Mouse (Mus musculus) limb, embryonic 11.5 days (tissue): ENCODE data around the gene Cyp26c1. TPM values are rescaled to one million over a fixed set of nuclear protein-coding genes. Genes with fewer than 3 reads are reported as not detected.

ENCODE experiments used
- ATAC-seq: fragments of 200-750 bp; cut with Nextera tagmentation; 2 replicates; pipeline ENCODE4 v1.8.0; 2017; ENCODE audit warnings: low read depth; ENCODE audit not compliant: insufficient number of reproducible peaks, low FRiP score, low TSS enrichment
- DNase-seq: peaks from one replicate; pipeline ENCODE4 v3.0.0-alpha.2; 2015; ENCODE audit warnings: low spot score
- H3K27ac ChIP-seq: fragments of 300-500 bp; sonication (generic); replicated peaks from 2 replicates; pipeline ENCODE4 v1.5.1; 2014; ENCODE audit warnings: low read depth, mild to moderate bottlenecking, low read length
- H3K27me3 ChIP-seq: fragments of 300-500 bp; sonication (generic); 2 replicates; pipeline ENCODE4 v1.6.1; 2014; ENCODE audit warnings: mild to moderate bottlenecking, low read length, mixed read lengths; ENCODE audit not compliant: control insufficient read depth, insufficient read depth
- H3K36me3 ChIP-seq: fragments of 300-500 bp; sonication (generic); 2 replicates; pipeline ENCODE4 v1.6.1; 2014; ENCODE audit warnings: mild to moderate bottlenecking, low read length, moderate library complexity, mixed read lengths; ENCODE audit not compliant: control insufficient read depth, insufficient read depth
- H3K4me1 ChIP-seq: fragments of 300-500 bp; sonication (generic); 2 replicates; pipeline ENCODE4 v1.6.1; 2014; ENCODE audit warnings: low read length, mixed read lengths; ENCODE audit not compliant: control insufficient read depth, insufficient read depth
- H3K4me2 ChIP-seq: fragments of 300-500 bp; sonication (generic); 2 replicates; pipeline ENCODE4 v1.6.1; 2014; ENCODE audit warnings: low read depth, mild to moderate bottlenecking, moderate library complexity; ENCODE audit not compliant: severe bottlenecking
- H3K4me3 ChIP-seq: fragments of 300-500 bp; sonication (generic); 2 replicates; pipeline ENCODE4 v1.5.1; 2014; ENCODE audit warnings: low read depth, low read length
- H3K9ac ChIP-seq: fragments of 300-500 bp; sonication (generic); 2 replicates; pipeline ENCODE4 v1.6.1; 2014; ENCODE audit warnings: mild to moderate bottlenecking, low read length
- H3K9me3 ChIP-seq: fragments of 300-500 bp; sonication (generic); 2 replicates; pipeline ENCODE4 v1.6.1; 2016; ENCODE audit warnings: low read length; ENCODE audit not compliant: control insufficient read depth
- WGBS: fragments of 180-500 bp; shearing (Covaris S2); extraction: QIAGEN DNeasy Blood & Tissue Kit; methylation state at CpG from one replicate; pipeline ENCODE4 v1.1.7; 2014; 5-methylcytosine and 5-hydroxymethylcytosine counted together
- polyA plus RNA-seq: library from polyadenylated mRNA; unstranded; fragments of >200 nt; fragmentation: Nextera tagmentation; extraction: Ambion mirVana; gene quantifications from 2 replicates; pipeline ENCODE4 v1.2.1, GENCODE M21; 2014

The Cyp26c1 gene
- 0.21 TPM in 1 of 2 replicates, not detected in the other for polyA plus RNA-seq

DNA sequence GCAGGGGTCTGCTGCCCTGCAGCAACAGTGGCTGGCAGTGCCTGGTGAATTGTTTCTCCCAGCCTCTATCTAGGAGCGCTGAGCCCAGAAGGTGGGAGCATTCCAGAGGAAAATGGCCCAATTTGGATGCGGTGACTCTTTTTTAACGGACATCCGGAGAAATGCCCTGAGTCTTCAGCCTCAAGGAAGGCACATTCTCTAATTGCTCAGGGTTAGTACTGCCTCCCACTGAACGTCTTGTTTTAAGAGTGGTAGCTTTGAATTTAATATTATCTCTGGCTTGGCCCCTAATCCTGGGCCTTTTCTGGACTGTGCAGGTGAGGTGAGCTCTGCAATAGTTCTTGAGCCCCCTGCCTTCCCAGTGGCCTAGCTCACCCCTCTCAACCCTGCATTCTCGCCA, at the start of gene Cyp26c1:
TSS of gene Cyp26c1 (plus strand) at position 301 of the 400 bp plus-strand sequence.
- ATAC-seq (no peak), DNase-seq (no peak)
- H3K4me2 ChIP-seq, result no peak within 1 kb of the TSS
- peaks cover 76% of the 10 kb centered on the region for H3K27me3 ChIP-seq
- no peak within 1 kb of the TSS for H3K9ac ChIP-seq
- H3K36me3 ChIP-seq, result no peaks in the 10 kb centered on the region
- 0% methylated on average over 6 of the region's 6 CpGs for WGBS
- H3K4me1 ChIP-seq, result peaks cover 3% of the 10 kb centered on the region
- no peak within 1 kb of the TSS for H3K4me3 ChIP-seq
- H3K27ac ChIP-seq, result no peak within 1 kb of the TSS
- no peaks in the 10 kb centered on the region for H3K9me3 ChIP-seq

DNA sequence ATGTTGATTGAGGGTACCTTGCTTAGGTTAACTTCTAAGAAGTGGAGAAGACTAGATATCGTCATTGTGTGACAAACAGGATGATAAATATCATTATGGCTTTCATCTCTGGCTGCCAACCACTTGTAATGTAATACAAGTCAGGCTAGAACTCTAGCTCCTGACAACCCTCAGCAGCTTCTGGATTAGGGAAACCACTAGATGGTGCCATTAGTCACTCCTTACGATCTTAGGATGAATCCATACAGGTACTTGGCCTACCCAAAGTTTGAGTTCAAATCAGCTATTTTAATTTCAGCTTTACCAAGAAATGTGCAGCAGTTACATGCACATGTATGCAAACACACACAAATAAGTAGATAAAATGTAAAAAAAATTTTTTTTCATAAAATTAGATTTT, 37.4 kb upstream of the Cyp26c1 start:
- Histone ChIP-seq H3K9me3 (no peaks in the 10 kb centered on the region), H3K9ac (no peak overlapping the region), H3K27ac (no peak overlapping the region), H3K36me3 (no peaks in the 10 kb centered on the region), H3K4me3 (no peak overlapping the region), H3K27me3 (no peaks in the 10 kb centered on the region), H3K4me2 (no peak overlapping the region), H3K4me1 (no peaks in the 10 kb centered on the region)
- ATAC-seq (no peak), DNase-seq (no peak)
- 38% methylated on average over 2 of the region's 2 CpGs for WGBS

DNA sequence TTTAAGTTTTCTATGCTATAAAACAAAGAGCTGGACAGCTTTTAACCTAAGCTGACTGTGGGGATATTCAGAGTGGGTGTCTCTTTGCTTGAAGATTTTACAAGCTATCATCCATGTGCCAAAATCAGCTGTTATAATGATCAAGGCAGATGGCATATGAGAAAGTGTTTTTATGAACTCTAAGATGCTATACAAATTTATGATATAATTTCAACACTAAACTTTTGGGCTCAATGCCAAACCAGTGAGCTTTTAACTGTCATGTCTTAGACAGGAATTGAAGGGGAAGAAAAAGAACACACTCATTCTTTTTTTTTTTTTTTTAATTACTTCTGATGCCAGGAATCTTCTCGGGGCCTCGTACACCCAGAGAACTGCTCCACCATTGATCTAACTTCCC, 34.9 kb upstream of the Cyp26c1 start:
- H3K27ac ChIP-seq, result no peak overlapping the region
- H3K27me3 ChIP-seq, result no peaks in the 10 kb centered on the region
- no peaks in the 10 kb centered on the region for H3K4me1 ChIP-seq
- no peak overlapping the region for H3K4me3 ChIP-seq
- ATAC-seq (no peak), DNase-seq (no peak)
- H3K4me2 ChIP-seq, result no peak overlapping the region
- no peaks in the 10 kb centered on the region for H3K36me3 ChIP-seq
- H3K9me3 ChIP-seq, result no peaks in the 10 kb centered on the region
- H3K9ac ChIP-seq, result no peak overlapping the region
- WGBS, result 75% methylated on average over 2 of the region's 2 CpGs

DNA sequence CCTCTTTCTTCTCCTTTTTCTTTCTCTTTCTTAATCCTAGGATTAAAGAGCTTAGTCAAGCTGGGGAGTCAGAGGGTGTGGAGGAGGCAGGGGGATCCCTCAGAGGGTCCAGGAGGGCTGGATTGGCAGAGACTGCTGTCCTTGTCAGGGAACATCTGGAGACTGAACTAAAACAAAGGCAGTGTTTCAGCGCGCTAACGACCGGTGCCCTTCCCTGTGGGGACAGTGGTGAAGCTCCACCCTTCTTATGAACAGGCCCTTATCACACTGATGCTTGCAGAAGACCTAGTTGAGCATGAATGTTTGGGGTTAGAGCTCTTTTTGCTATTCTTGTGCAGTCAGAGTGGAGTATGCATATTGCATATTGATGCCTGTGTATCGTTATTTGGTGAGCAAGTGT, 31.4 kb upstream of the Cyp26c1 start:
- 49% methylated on average over 5 of the region's 5 CpGs for WGBS
- no peaks in the 10 kb centered on the region for H3K27me3 ChIP-seq
- no peak overlapping the region for H3K9ac ChIP-seq
- H3K4me2 ChIP-seq, result no peak overlapping the region
- no peak overlapping the region for H3K4me3 ChIP-seq
- no peaks in the 10 kb centered on the region for H3K9me3 ChIP-seq
- no peaks in the 10 kb centered on the region for H3K36me3 ChIP-seq
- no peak for ATAC-seq
- no peak overlapping the region for H3K27ac ChIP-seq
- DNase-seq, result no peak
- no peaks in the 10 kb centered on the region for H3K4me1 ChIP-seq

DNA sequence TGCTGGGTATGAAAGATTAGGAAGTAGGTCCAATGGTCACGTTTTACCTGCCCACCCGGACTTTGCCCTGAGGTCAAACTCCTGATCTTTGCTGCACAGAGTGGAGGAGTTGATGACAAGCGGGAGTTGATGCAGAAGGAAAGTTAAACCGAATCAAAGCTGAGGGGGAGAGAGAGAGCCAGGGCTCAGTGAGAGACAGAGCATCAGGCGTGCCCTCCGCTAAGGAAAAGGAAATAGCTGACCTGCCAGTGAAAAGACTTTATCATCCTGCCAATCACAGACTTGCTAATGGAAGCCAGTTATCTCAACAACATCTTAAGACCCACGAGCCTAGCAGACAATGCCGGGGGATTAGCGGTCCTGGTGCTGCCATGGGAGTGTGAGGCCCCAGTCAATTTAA, 28.9 kb upstream of the Cyp26c1 start:
- ATAC-seq, result no peak
- Histone ChIP-seq H3K9ac (no peak overlapping the region), H3K9me3 (no peaks in the 10 kb centered on the region), H3K36me3 (no peaks in the 10 kb centered on the region), H3K27ac (no peak overlapping the region), H3K4me1 (no peaks in the 10 kb centered on the region), H3K4me3 (no peak overlapping the region), H3K4me2 (no peak overlapping the region), H3K27me3 (no peaks in the 10 kb centered on the region)
- WGBS, result 4% methylated on average over 9 of the region's 9 CpGs
- DNase-seq, result no peak

DNA sequence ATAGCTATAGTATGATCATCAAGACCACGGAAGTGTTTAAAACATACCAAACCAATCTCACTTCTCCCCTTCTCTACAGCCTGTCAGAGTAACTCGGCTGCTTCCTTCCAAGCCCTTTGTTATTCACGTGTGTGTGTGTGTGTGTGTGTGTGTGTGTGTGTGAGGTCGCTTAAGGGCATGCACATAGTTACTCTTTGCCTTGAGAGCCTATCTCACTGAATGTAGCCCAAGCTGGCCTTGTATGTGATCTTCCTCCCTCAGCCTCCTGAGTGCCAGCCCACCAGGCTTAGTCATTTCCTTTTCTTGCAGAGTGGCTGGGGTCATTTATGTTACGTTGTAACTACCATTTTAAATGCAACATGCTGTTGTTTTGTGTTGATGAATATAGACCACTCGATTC, 20.1 kb upstream of the Cyp26c1 start:
- no peak overlapping the region for H3K27ac ChIP-seq
- H3K4me3 ChIP-seq, result no peak overlapping the region
- no peaks in the 10 kb centered on the region for H3K36me3 ChIP-seq
- no peaks in the 10 kb centered on the region for H3K4me1 ChIP-seq
- ATAC-seq, result no peak
- no peaks in the 10 kb centered on the region for H3K27me3 ChIP-seq
- H3K9ac ChIP-seq, result no peak overlapping the region
- WGBS, result 75% methylated on average over 6 of the region's 6 CpGs
- no peak overlapping the region for H3K4me2 ChIP-seq
- H3K9me3 ChIP-seq, result no peaks in the 10 kb centered on the region
- DNase-seq, result no peak

DNA sequence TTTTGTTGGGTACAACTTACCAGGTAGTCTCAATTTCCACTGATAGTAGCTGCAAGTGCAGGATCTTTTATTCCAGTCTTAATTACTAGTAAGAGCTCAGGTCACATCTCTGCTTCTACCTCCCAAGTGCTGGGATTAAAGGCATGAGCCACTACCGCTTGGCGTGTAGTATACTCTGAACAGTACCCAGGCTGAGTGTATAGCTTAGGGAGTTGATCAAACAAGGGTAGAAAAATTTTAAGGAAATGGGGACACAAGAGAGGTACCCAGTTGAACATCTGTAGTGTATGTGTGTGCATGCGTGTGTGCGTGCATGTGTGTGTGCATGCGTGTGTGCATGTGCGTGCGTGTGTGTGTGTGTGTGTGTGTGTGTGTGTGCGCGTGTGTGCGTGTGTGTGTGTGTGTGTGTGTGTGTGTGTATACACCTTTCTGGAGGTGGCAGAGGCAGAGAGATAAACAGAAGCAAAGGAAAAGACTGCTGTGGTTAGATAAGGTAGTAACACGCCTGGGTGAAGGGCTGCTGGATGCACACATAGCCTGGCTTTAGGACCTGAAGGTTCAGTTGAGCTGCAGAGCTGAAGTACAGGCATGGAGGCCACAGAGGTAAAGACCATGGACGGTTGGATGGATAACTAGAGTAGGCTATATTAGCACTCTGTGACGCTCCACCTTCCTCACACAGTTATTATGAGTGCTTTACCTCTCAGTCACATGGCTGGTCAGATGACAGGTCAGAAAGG, 17.4 kb upstream of the Cyp26c1 start:
- Histone ChIP-seq H3K27ac (no peak overlapping the region), H3K4me2 (no peak overlapping the region), H3K4me3 (no peak overlapping the region), H3K4me1 (no peaks in the 10 kb centered on the region), H3K27me3 (no peaks in the 10 kb centered on the region), H3K9me3 (no peaks in the 10 kb centered on the region), H3K9ac (no peak overlapping the region), H3K36me3 (no peaks in the 10 kb centered on the region)
- ATAC-seq (no peak), DNase-seq (no peak)
- 55% methylated on average over 13 of the region's 13 CpGs for WGBS

DNA sequence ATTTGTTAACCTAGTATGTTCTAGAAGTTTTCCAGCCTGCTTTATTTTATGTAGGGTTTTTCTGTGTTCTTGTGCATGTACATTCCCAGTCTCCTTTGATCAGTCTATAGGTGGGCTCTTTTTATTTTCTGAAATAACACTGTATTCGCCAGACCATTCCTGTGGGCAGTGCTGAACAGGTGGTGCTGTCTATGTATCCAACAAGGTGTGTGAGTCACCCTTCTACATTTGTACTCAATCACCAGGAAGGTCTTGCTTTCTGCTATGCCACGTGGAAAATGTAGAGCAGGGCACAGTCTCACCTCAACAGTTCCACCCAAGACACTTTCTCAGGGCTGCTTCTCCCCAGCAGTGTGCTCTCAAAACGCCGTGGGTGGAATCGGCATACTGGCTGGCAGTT, 16.7 kb upstream of the Cyp26c1 start:
- no peaks in the 10 kb centered on the region for H3K4me1 ChIP-seq
- ATAC-seq (no peak), DNase-seq (no peak)
- H3K4me2 ChIP-seq, result no peak overlapping the region
- no peak overlapping the region for H3K27ac ChIP-seq
- H3K9ac ChIP-seq, result no peak overlapping the region
- no peaks in the 10 kb centered on the region for H3K36me3 ChIP-seq
- H3K4me3 ChIP-seq, result no peak overlapping the region
- no peaks in the 10 kb centered on the region for H3K27me3 ChIP-seq
- H3K9me3 ChIP-seq, result no peaks in the 10 kb centered on the region
- WGBS, result 88% methylated on average over 5 of the region's 5 CpGs

DNA sequence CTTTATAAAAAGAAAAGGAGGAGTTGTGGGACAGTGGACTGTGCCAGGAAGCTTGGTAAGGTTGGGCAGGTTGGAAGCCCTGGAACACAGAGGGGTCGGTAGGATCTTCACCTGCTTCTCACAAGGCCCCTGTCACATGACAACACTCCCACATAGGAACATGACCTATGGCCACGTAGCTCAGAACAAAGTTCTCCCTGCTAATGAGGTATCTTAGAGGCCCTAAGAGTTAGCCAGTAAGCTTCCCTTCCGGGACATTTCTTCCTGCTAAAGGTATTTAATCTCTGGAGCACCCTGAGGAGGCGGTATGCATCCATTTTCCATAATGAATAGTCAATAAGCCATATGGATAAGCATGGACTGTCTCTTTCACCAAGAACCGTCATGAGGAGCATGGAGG, 15.9 kb upstream of the Cyp26c1 start:
- Histone ChIP-seq H3K4me2 (no peak overlapping the region), H3K36me3 (no peaks in the 10 kb centered on the region), H3K9me3 (no peaks in the 10 kb centered on the region), H3K4me1 (no peaks in the 10 kb centered on the region), H3K4me3 (no peak overlapping the region), H3K27me3 (no peaks in the 10 kb centered on the region), H3K27ac (no peak overlapping the region), H3K9ac (no peak overlapping the region)
- ATAC-seq, result no peak
- DNase-seq, result no peak
- 85% methylated on average over 5 of the region's 5 CpGs for WGBS
